Mouse (Mus musculus) forebrain, embryonic 14.5 days (tissue): ENCODE measurements around the gene Pex12. TPM values are rescaled to one million over a fixed set of nuclear protein-coding genes. Genes with fewer than 3 reads are reported as not detected.
A peak's percentile ranks its signal among the peaks of the same experiment; 100 is the strongest.

Experiments
- ATAC-seq: fragments of 200-750 bp; cut with Nextera tagmentation; 2 replicates; pipeline ENCODE4 v1.8.0; 2017; ENCODE audit warnings: mild to moderate bottlenecking, moderate library complexity
- DNase-seq: peaks from one replicate; pipeline ENCODE4 v3.0.0-alpha.2; 2015; ENCODE audit warnings: low spot score
- H3K27ac ChIP-seq: fragments of 300-500 bp; sonication (generic); 2 replicates; pipeline ENCODE4 v1.5.1; 2014; ENCODE audit warnings: low read depth, mild to moderate bottlenecking, control low read depth, low read length, moderate library complexity
- H3K27me3 ChIP-seq: fragments of 300-500 bp; sonication (generic); replicated peaks from 2 replicates; pipeline ENCODE4 v1.6.1; 2014; ENCODE audit warnings: low read length, control low read depth, mixed read lengths; ENCODE audit not compliant: control insufficient read depth, insufficient read depth
- H3K36me3 ChIP-seq: fragments of 300-500 bp; sonication (generic); 2 replicates; pipeline ENCODE4 v1.6.1; 2014; ENCODE audit warnings: low read length, control low read depth; ENCODE audit not compliant: control insufficient read depth, insufficient read depth
- H3K4me1 ChIP-seq: fragments of 300-500 bp; sonication (generic); 2 replicates; pipeline ENCODE4 v1.6.1; 2014; ENCODE audit warnings: antibody characterized with exemption, low read length, control low read depth; ENCODE audit not compliant: control insufficient read depth, insufficient read depth
- H3K4me2 ChIP-seq: fragments of 300-500 bp; sonication (generic); 2 replicates; pipeline ENCODE4 v1.6.1; 2014; ENCODE audit warnings: mild to moderate bottlenecking, control low read depth, low read length
- H3K4me3 ChIP-seq: fragments of 300-500 bp; sonication (generic); 2 replicates; pipeline ENCODE4 v1.5.1; 2014; ENCODE audit warnings: low read depth, low read length, control low read depth
- H3K9ac ChIP-seq: fragments of 300-500 bp; sonication (generic); 2 replicates; pipeline ENCODE4 v1.6.1; 2014; ENCODE audit warnings: mild to moderate bottlenecking, low read length, control low read depth, moderate library complexity
- H3K9me3 ChIP-seq: fragments of 300-500 bp; sonication (generic); replicated peaks from 2 replicates; pipeline ENCODE4 v1.6.1; 2016; ENCODE audit warnings: low read length, control low read depth, mixed read lengths; ENCODE audit not compliant: control insufficient read depth
- WGBS: fragments of 180-500 bp; shearing (Covaris S2); extraction: QIAGEN DNeasy Blood & Tissue Kit; methylation state at CpG from one replicate; pipeline ENCODE4 v1.1.7; 2014; 5-methylcytosine and 5-hydroxymethylcytosine counted together
- polyA plus RNA-seq: library from polyadenylated mRNA; unstranded; fragments of >200 nt; fragmentation: Nextera tagmentation; extraction: Ambion mirVana; gene quantifications from 2 replicates; pipeline ENCODE4 v1.2.1, GENCODE M21; 2014

Gene Pex12
- polyA plus RNA-seq, 1 experiment from 2014 or later = 23.3 TPM

GRCm38 (mm10) chr11:83304485-83304884 is 2.1 kb upstream of the Pex12 start:
- ATAC-seq (no peak), DNase-seq (no peak)
- peak overlapping the region; percentile 37 for H3K9ac ChIP-seq
- no peak overlapping the region for H3K4me3 ChIP-seq
- no peak overlapping the region for H3K27ac ChIP-seq
- WGBS = 89% methylated on average over 2 of the region's 2 CpGs
- H3K27me3 ChIP-seq = no peaks in the 10 kb centered on the region
- H3K4me2 ChIP-seq = peak overlapping the region; percentile 67
- no peaks in the 10 kb centered on the region for H3K9me3 ChIP-seq
- peaks cover 14% of the 10 kb centered on the region for H3K36me3 ChIP-seq
- H3K4me1 ChIP-seq = peaks cover 13% of the 10 kb centered on the region

- H3K9ac ChIP-seq = peak overlapping the region; percentile 96; the same call in 1 of the 2 replicates
- no peaks in the 10 kb centered on the region for H3K27me3 ChIP-seq
- no peaks in the 10 kb centered on the region for H3K9me3 ChIP-seq
- peak overlapping the region; percentile 67 for H3K4me2 ChIP-seq
- H3K27ac ChIP-seq = no peak overlapping the region
- H3K4me1 ChIP-seq = peaks cover 13% of the 10 kb centered on the region
- peak overlapping the region; percentile 89 for H3K4me3 ChIP-seq
- ATAC-seq (no peak), DNase-seq (no peak)
- 69% methylated on average over 5 of the region's 5 CpGs for WGBS
- H3K36me3 ChIP-seq = peaks cover 10% of the 10 kb centered on the region
Measured at GRCm38 (mm10) chr11:83303751-83304150, 1.4 kb upstream of the Pex12 start.

GRCm38 (mm10) chr11:83302124-83302523 is 262 bp downstream of the Pex12 start:
- WGBS = 6% methylated on average over 10 of the region's 10 CpGs
- H3K9ac ChIP-seq = peak overlapping the region; percentile 96
- H3K27ac ChIP-seq = peak overlapping the region; percentile 96
- no peaks in the 10 kb centered on the region for H3K36me3 ChIP-seq
- DNase-seq (no peak), ATAC-seq (no peak)
- peak overlapping the region; percentile 67 for H3K4me2 ChIP-seq
- peak overlapping the region; percentile 89 for H3K4me3 ChIP-seq
- H3K9me3 ChIP-seq = no peaks in the 10 kb centered on the region
- no peaks in the 10 kb centered on the region for H3K27me3 ChIP-seq
- peaks cover 19% of the 10 kb centered on the region for H3K4me1 ChIP-seq

- no peak for ATAC-seq
- H3K4me1 ChIP-seq = peaks cover 19% of the 10 kb centered on the region
- no peak overlapping the region for H3K4me3 ChIP-seq
- H3K4me2 ChIP-seq = no peak overlapping the region
- no peaks in the 10 kb centered on the region for H3K27me3 ChIP-seq
- no peak overlapping the region for H3K9ac ChIP-seq
- no peak for DNase-seq
- no peak overlapping the region for H3K27ac ChIP-seq
- WGBS = 69% methylated on average over 2 of the region's 2 CpGs
- peaks cover 3% of the 10 kb centered on the region for H3K36me3 ChIP-seq
- H3K9me3 ChIP-seq = no peaks in the 10 kb centered on the region
Measured at GRCm38 (mm10) chr11:83301431-83301831, 955 bp downstream of the Pex12 start.

GRCm38 (mm10) chr11:83299724-83300123 is 2.7 kb downstream of the Pex12 start:
- Histone ChIP-seq H3K27me3 (no peaks in the 10 kb centered on the region), H3K27ac (no peak overlapping the region), H3K9ac (no peak overlapping the region), H3K4me2 (0 out of 2 replicates have a peak overlapping the region, but pooled peaks have one; percentile 90), H3K9me3 (no peaks in the 10 kb centered on the region), H3K36me3 (peaks cover 16% of the 10 kb centered on the region), H3K4me3 (no peak overlapping the region), H3K4me1 (peaks cover 19% of the 10 kb centered on the region)
- ATAC-seq (no peak), DNase-seq (no peak)
- 92% methylated on average over 9 of the region's 9 CpGs for WGBS

- peaks cover 14% of the 10 kb centered on the region for H3K4me1 ChIP-seq
- DNase-seq (peak; percentile 98), ATAC-seq (peak; percentile 94)
- H3K4me2 ChIP-seq = peak within 1 kb of the TSS; percentile 90
- no peaks in the 10 kb centered on the region for H3K9me3 ChIP-seq
- WGBS = 3% methylated on average over 56 of the region's 56 CpGs
- H3K27me3 ChIP-seq = no peaks in the 10 kb centered on the region
- peak within 1 kb of the TSS; percentile 81 for H3K9ac ChIP-seq
- peak within 1 kb of the TSS; percentile 89 for H3K27ac ChIP-seq
- H3K4me3 ChIP-seq = peak within 1 kb of the TSS; percentile 69
- H3K36me3 ChIP-seq = peaks cover 16% of the 10 kb centered on the region
Measured at GRCm38 (mm10) chr11:83298225-83299195, 3.9 kb downstream of the Pex12 start, which contains the start of gene Ap2b1. Ap2b1 (plus strand) TSS chr11:83299024.

GRCm38 (mm10) chr11:83297816-83298215 is 4.6 kb downstream of the Pex12 start:
- no peak overlapping the region for H3K27ac ChIP-seq
- WGBS = 79% methylated on average over 6 of the region's 6 CpGs
- no peaks in the 10 kb centered on the region for H3K27me3 ChIP-seq

GRCm38 (mm10) chr11:83294133-83294532 is 8.3 kb downstream of the Pex12 start:
- Histone ChIP-seq H3K9me3 (no peaks in the 10 kb centered on the region), H3K27ac (no peak overlapping the region), H3K36me3 (peaks cover 16% of the 10 kb centered on the region), H3K4me3 (no peak overlapping the region), H3K4me2 (peak overlapping the region; percentile 68; the same call in 1 of the 2 replicates), H3K27me3 (no peaks in the 10 kb centered on the region), H3K9ac (no peak overlapping the region), H3K4me1 (peaks cover 23% of the 10 kb centered on the region)
- DNase-seq (no peak), ATAC-seq (no peak)
- WGBS = 95% methylated on average over 2 of the region's 2 CpGs

More at GRCm38 (mm10) chr11:83297816-83298215, 4.6 kb downstream of the Pex12 start:
- Histone ChIP-seq H3K9me3 (no peaks in the 10 kb centered on the region), H3K4me2 (peak overlapping the region; percentile 90), H3K4me3 (peak overlapping the region; percentile 69), H3K9ac (peak overlapping the region; percentile 81; the same call in 1 of the 2 replicates), H3K36me3 (peaks cover 16% of the 10 kb centered on the region), H3K4me1 (peaks cover 20% of the 10 kb centered on the region)
- ATAC-seq = no peak
- no peak for DNase-seq

GRCm38 (mm10) chr11:83293182-83293581 is 9.2 kb downstream of the Pex12 start:
- Histone ChIP-seq H3K36me3 (peaks cover 16% of the 10 kb centered on the region), H3K27ac (no peak overlapping the region), H3K27me3 (no peaks in the 10 kb centered on the region), H3K9ac (peak overlapping the region; percentile 72), H3K9me3 (no peaks in the 10 kb centered on the region), H3K4me2 (peak overlapping the region; percentile 68), H3K4me3 (peak overlapping the region; percentile 50), H3K4me1 (peaks cover 22% of the 10 kb centered on the region)
- DNase-seq = no peak
- WGBS = 90% methylated on average over 1 of the region's 1 CpGs
- ATAC-seq = no peak
